ENCODE assay signal across 11 mouse cellular contexts in the genomic region with DNA sequence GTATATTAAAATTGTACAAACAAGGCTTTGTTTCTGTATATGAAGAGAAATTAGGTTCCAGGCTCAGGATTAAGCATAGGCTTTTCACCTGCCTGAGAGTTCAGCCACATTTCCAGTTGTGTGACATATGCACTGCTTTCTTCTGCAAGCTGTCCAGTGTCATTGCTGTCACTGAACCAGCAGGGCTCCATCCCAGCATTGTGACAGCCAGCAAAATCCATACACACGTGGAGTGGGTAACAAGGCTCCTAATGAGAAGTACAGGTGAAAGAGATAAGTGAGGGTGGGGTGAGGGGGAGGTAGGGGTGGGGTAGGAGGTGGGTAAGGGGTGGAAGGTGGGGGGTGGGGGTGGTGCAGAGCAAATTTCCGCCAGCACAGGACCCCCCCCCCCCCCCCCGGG.
A peak's percentile ranks its signal among the peaks of the same experiment; 100 is the strongest.
DNase-seq lines count a peak whose midpoint lies in the region; ATAC-seq lines count a peak whose summit lies in the region.
"Had no signal": no experiment of that assay in that cellular context is flagged by ENCODE, and none has a peak within 500 bp of the region (broad histone marks: within the 10 kb centered on the region; RNA-seq: fewer than 3 reads in every experiment).

No protein-coding gene starts in this region.

- peak; percentile 31 for DNase-seq in embryo, embryonic 11 days
- DNase-seq in embryo, embryonic 9.5 days (ENCODE audit: extremely low spot score), result no peak
- no peak for DNase-seq in liver
- DNase-seq in midbrain, embryonic 10.5 days (ENCODE audit: low spot score), result no peak
- no peak for DNase-seq in thymus, postnatal 14 days
- DNase-seq in adrenal gland, adult (ENCODE audit: inconsistent age in 2 of 2, low spot score in 1 of 2), result no peak
- DNase-seq: liver, embryonic 13.5 days had no signal

- H3K27me3 ChIP-seq in liver, embryonic 12.5 days (replicated peaks), result peaks cover 44% of the 10 kb centered on the region
- peaks cover 15% of the 10 kb centered on the region for H3K27me3 ChIP-seq in midbrain, embryonic 10.5 days (ENCODE audit: low read depth, poor library complexity, severe bottlenecking)
- H3K27me3 ChIP-seq in stomach, embryonic 15.5 days (replicated peaks), result no peaks in the 10 kb centered on the region

- H3K9me3 ChIP-seq in liver, embryonic 12.5 days (replicated peaks), result no peaks in the 10 kb centered on the region
- no peaks in the 10 kb centered on the region for H3K9me3 ChIP-seq in midbrain, embryonic 10.5 days (replicated peaks)
- H3K9me3 ChIP-seq in stomach, embryonic 15.5 days, result no peaks in the 10 kb centered on the region
- H3K9me3 ChIP-seq: embryonic facial prominence, embryonic 15.5 days; liver, embryonic 13.5 days had no signal

- H3K4me1 ChIP-seq in liver, embryonic 12.5 days, result peaks cover 21% of the 10 kb centered on the region
- peaks cover 26% of the 10 kb centered on the region for H3K4me1 ChIP-seq in midbrain, embryonic 10.5 days
- peaks cover 17% of the 10 kb centered on the region for H3K4me1 ChIP-seq in stomach, embryonic 15.5 days

- ATAC-seq in liver, embryonic 12.5 days, result no peak
- no peak for ATAC-seq in stomach, embryonic 15.5 days (ENCODE audit: insufficient read depth, low FRiP score, low read depth)

- no peak overlapping the region for H3K4me3 ChIP-seq in liver, embryonic 12.5 days
- peak overlapping the region; percentile 52 for H3K4me3 ChIP-seq in midbrain, embryonic 10.5 days
- H3K4me3 ChIP-seq in stomach, embryonic 15.5 days (replicated peaks), result no peak overlapping the region
- H3K4me3 ChIP-seq: myocyte had no signal

- H3K9ac ChIP-seq in liver, embryonic 12.5 days, result no peak overlapping the region
- H3K9ac ChIP-seq in stomach, embryonic 15.5 days, result no peak overlapping the region
- H3K9ac ChIP-seq: embryonic facial prominence, embryonic 15.5 days had no signal

- H3K36me3 ChIP-seq in liver, embryonic 12.5 days, result no peaks in the 10 kb centered on the region
- H3K36me3 ChIP-seq in midbrain, embryonic 10.5 days, result no peaks in the 10 kb centered on the region
- H3K36me3 ChIP-seq in stomach, embryonic 15.5 days, result no peaks in the 10 kb centered on the region
- H3K36me3 ChIP-seq: embryonic facial prominence, embryonic 15.5 days; liver, embryonic 13.5 days had no signal

- H3K27ac ChIP-seq in liver, embryonic 12.5 days, result no peak overlapping the region
- H3K27ac ChIP-seq in midbrain, embryonic 10.5 days (replicated peaks), result peak overlapping the region; percentile 82
- H3K27ac ChIP-seq in stomach, embryonic 15.5 days, result peak overlapping the region; percentile 68
- H3K27ac ChIP-seq: liver, embryonic 13.5 days had no signal

- 2% methylated on average over 2 of the region's 3 CpGs for WGBS in liver, embryonic 12.5 days (ENCODE audit: insufficient replicate concordance)
- 3% methylated on average over 3 of the region's 3 CpGs for WGBS in midbrain, embryonic 10.5 days
- WGBS in stomach, embryonic 15.5 days, result 0% methylated on average over 3 of the region's 3 CpGs

- H3K4me2 ChIP-seq in liver, embryonic 12.5 days, result peak overlapping the region; percentile 72
- H3K4me2 ChIP-seq in stomach, embryonic 15.5 days, result peak overlapping the region; percentile 51
